Mouse (Mus musculus) ovary, adult 10 weeks (tissue): ENCODE measurements around the gene Sorcs2. TPM values are rescaled to one million over a fixed set of nuclear protein-coding genes. Genes with fewer than 3 reads are reported as not detected.

Source experiments
- polyA plus RNA-seq: library from polyadenylated mRNA; stranded (reverse); fragments of 350-450 nt; fragmentation: Illumina TruSeq; extraction: RNeasy Lipid Tissue Mini Kit (QIAGEN cat#74804); gene quantifications from one replicate; pipeline ENCODE4 v1.2.3, GENCODE M21; 2014

Sorcs2 gene
- 2.3 TPM for polyA plus RNA-seq

DNA sequence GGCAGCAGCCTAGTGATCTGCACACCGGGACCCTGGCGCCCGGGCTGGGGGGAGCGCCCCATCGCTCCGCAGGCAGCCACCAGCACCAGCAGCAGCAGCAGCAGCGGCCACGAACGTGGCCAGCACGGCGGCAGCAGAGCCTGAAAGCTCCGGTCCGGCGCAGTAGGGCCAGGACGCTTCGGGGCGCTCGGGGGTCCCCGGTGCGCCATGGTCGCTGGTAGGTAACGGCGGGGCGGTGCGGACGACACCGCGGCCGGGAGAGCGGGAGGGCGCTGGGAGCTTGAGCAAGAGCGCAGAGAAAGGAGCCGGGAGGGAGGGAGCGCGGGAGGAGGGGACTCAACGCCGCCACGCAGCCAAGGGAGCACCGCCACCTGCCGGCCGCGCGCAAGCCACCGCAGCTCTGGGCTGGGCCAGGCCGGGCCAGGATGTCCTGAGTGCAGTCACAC, at the start of gene Sorcs2:
Sorcs2 (minus strand) TSS at position 303 of the 446 bp plus-strand sequence.

DNA sequence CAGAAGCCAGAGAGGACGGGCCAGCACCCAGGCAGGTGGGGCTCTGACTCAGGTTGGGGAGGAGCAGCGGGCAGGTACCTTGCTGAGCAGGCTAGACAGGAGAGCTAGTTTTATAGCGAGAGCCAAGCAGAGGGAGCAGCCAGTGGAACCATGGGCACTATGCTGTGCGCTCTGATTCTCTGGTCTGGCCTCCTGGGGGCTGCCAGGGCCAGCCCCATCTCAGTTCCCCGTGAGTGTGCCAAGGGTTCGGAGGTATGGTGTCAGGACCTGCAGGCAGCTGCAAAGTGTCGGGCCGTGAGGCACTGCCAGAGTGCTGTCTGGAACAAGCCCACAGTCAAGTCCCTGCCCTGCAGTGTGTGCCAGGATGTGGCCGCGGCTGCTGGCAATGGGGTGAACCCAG, 194.0 kb downstream of the Sorcs2 start, which contains the start of gene Psapl1:
Psapl1 (plus strand) TSS at position 106 of the 400 bp plus-strand sequence.

Other genes starting within 250 kb of the Sorcs2 start
- not detected for gene Psapl1, start 194.1 kb downstream of the Sorcs2 start, polyA plus RNA-seq
- 11.3 TPM for gene Grpel1, start 66.9 kb upstream of the Sorcs2 start, polyA plus RNA-seq
- gene Tada2b, start 86.1 kb upstream of the Sorcs2 start, polyA plus RNA-seq = 27.5 TPM
- gene Ccdc96, start 86.4 kb upstream of the Sorcs2 start, polyA plus RNA-seq = 1.6 TPM
- gene Tbc1d14, start 195.1 kb upstream of the Sorcs2 start, polyA plus RNA-seq = 26.9 TPM